12 mouse cellular contexts compared by ENCODE assay signal in genomic region chr1:170609872-170610271, GRCm38 (mm10). TPM values are rescaled to one million over a fixed set of nuclear protein-coding genes. Genes with fewer than 3 reads are reported as not detected.
DNase-seq lines count a peak whose midpoint lies in the region; ATAC-seq and TF ChIP-seq lines count a peak whose summit lies in the region.
"Had no signal": no experiment of that assay in that cellular context is flagged by ENCODE, and none has a peak within 500 bp of the region (broad histone marks: within the 10 kb centered on the region; RNA-seq: fewer than 3 reads in every experiment).

No protein-coding gene starts in this region.

- no peaks in the 10 kb centered on the region for H3K9me3 ChIP-seq in hindbrain, embryonic 10.5 days
- no peaks in the 10 kb centered on the region for H3K9me3 ChIP-seq in hindbrain, embryonic 13.5 days
- H3K9me3 ChIP-seq in G1E (replicated peaks): no peaks in the 10 kb centered on the region
- H3K9me3 ChIP-seq in liver, embryonic 15.5 days (replicated peaks): no peaks in the 10 kb centered on the region
- H3K9me3 ChIP-seq in forebrain, embryonic 13.5 days (replicated peaks): no peaks in the 10 kb centered on the region

- WGBS in hindbrain, embryonic 10.5 days: 87% methylated on average over 7 of the region's 7 CpGs
- WGBS in hindbrain, embryonic 13.5 days: 91% methylated on average over 7 of the region's 7 CpGs
- WGBS in liver, embryonic 15.5 days (ENCODE audit: insufficient replicate concordance): 26% methylated on average over 7 of the region's 7 CpGs
- 91% methylated on average over 7 of the region's 7 CpGs for WGBS in forebrain, embryonic 13.5 days

- DNase-seq in hindbrain, embryonic 10.5 days (ENCODE audit: low spot score): no peak
- no peak for DNase-seq in G1E (ENCODE audit: low spot score)
- DNase-seq in urinary bladder, adult 2 months (ENCODE audit: low spot score): no peak
- DNase-seq: adrenal gland, postnatal 10 days; gastrocnemius, postnatal 36 days; thymus, postnatal 14 days had no signal

- H3K27me3 ChIP-seq in hindbrain, embryonic 10.5 days (ENCODE audit: insufficient read depth, poor library complexity, severe bottlenecking): no peaks in the 10 kb centered on the region
- no peaks in the 10 kb centered on the region for H3K27me3 ChIP-seq in hindbrain, embryonic 13.5 days
- no peaks in the 10 kb centered on the region for H3K27me3 ChIP-seq in G1E (ENCODE audit: insufficient read depth, low read length)
- no peaks in the 10 kb centered on the region for H3K27me3 ChIP-seq in liver, embryonic 15.5 days
- H3K27me3 ChIP-seq in forebrain, embryonic 13.5 days: no peaks in the 10 kb centered on the region

- no peak for ATAC-seq in hindbrain, embryonic 13.5 days (ENCODE audit: low FRiP score)
- ATAC-seq in G1E (ENCODE audit: extremely low read depth, insufficient number of reproducible peaks, low FRiP score, poor library complexity, severe bottlenecking): no peak
- ATAC-seq in erythroid progenitor cell, adult 5-6 weeks (replicated peaks; ENCODE audit: low FRiP score, poor library complexity, severe bottlenecking): peak; percentile 76
- peak; percentile 65 for ATAC-seq in liver, embryonic 15.5 days (ENCODE audit: insufficient read depth)
- no peak for ATAC-seq in forebrain, embryonic 13.5 days
- ATAC-seq: CD4-positive, CD25-positive, alpha-beta regulatory T cell, adult 4 months; forebrain, embryonic 14.5 days had no signal

- H3K4me3 ChIP-seq in hindbrain, embryonic 10.5 days: no peak overlapping the region
- H3K4me3 ChIP-seq in hindbrain, embryonic 13.5 days: no peak overlapping the region
- peak overlapping the region; percentile 17; the same call in 1 of the 2 replicates for H3K4me3 ChIP-seq in G1E (ENCODE audit: low read depth, low read length)
- H3K4me3 ChIP-seq in liver, embryonic 15.5 days (replicated peaks): no peak overlapping the region
- no peak overlapping the region for H3K4me3 ChIP-seq in forebrain, embryonic 13.5 days

- no peak for TF ChIP-seq CTCF in G1E (IDR thresholded peaks at IDR 0.05; ENCODE audit: low read depth, low read length)

- no peak overlapping the region for H3K4me2 ChIP-seq in hindbrain, embryonic 13.5 days
- H3K4me2 ChIP-seq in liver, embryonic 15.5 days: peak overlapping the region; percentile 57
- H3K4me2 ChIP-seq in forebrain, embryonic 13.5 days: no peak overlapping the region

- no peaks in the 10 kb centered on the region for H3K4me1 ChIP-seq in hindbrain, embryonic 10.5 days (replicated peaks)
- 0 out of 2 replicates have a peak, but pooled peaks cover 2% of the 10 kb centered on the region for H3K4me1 ChIP-seq in hindbrain, embryonic 13.5 days (replicated peaks)
- peaks cover 40% of the 10 kb centered on the region for H3K4me1 ChIP-seq in G1E (ENCODE audit: insufficient read depth, low read depth, low read length)
- H3K4me1 ChIP-seq in liver, embryonic 15.5 days (replicated peaks): peaks cover 37% of the 10 kb centered on the region
- H3K4me1 ChIP-seq in forebrain, embryonic 13.5 days: peaks cover 8% of the 10 kb centered on the region; the same call in 1 of the 2 replicates

- no peak overlapping the region for H3K9ac ChIP-seq in hindbrain, embryonic 13.5 days
- H3K9ac ChIP-seq in liver, embryonic 15.5 days: peak overlapping the region; percentile 19
- no peak overlapping the region for H3K9ac ChIP-seq in forebrain, embryonic 13.5 days

- no peaks in the 10 kb centered on the region for H3K36me3 ChIP-seq in hindbrain, embryonic 10.5 days
- H3K36me3 ChIP-seq in hindbrain, embryonic 13.5 days: no peaks in the 10 kb centered on the region
- H3K36me3 ChIP-seq in G1E (replicated peaks): no peaks in the 10 kb centered on the region
- H3K36me3 ChIP-seq in liver, embryonic 15.5 days (replicated peaks): no peaks in the 10 kb centered on the region
- H3K36me3 ChIP-seq in forebrain, embryonic 13.5 days (ENCODE audit: poor library complexity, severe bottlenecking): no peaks in the 10 kb centered on the region

- 0 out of 2 replicates have a peak overlapping the region, but pooled peaks have one; percentile 2 for H3K27ac ChIP-seq in hindbrain, embryonic 10.5 days
- no peak overlapping the region for H3K27ac ChIP-seq in hindbrain, embryonic 13.5 days
- H3K27ac ChIP-seq in liver, embryonic 15.5 days (replicated peaks): peak overlapping the region; percentile 91
- H3K27ac ChIP-seq in forebrain, embryonic 13.5 days: no peak overlapping the region

RNA-seq across cellular contexts. Expression of gene Nos1ap, which starts 20.2 kb away (rescaled TPM):
- polyA plus RNA-seq in hindbrain, embryonic 10.5 days (2016; fragmentation: Nextera tagmentation; extraction: Ambion mirVana): 12.0 and 14.2 TPM in 2 replicates
- polyA plus RNA-seq in hindbrain, embryonic 13.5 days (2015; fragmentation: Nextera tagmentation; extraction: Ambion mirVana): 17.8 and 17.9 TPM in 2 replicates
- total RNA-seq in G1E (2014; fragmentation: Nextera tagmentation): 11.7 and 18.2 TPM in 2 replicates
- total RNA-seq in G1E (2017): 1.6 and 2.1 TPM in 2 replicates
- polyA plus RNA-seq in G1E (2012): 5.4 and 6.1 TPM in 2 replicates
- 38.1 and 70.6 TPM in 2 replicates for total RNA-seq in erythroid progenitor cell, adult 5-6 weeks (2015; ENCODE audit: low replicate concordance)
- 58.3 and 76.5 TPM in 2 replicates for total RNA-seq in erythroid progenitor cell, adult 5-6 weeks (2017; ENCODE audit: low replicate concordance)
- polyA plus RNA-seq in liver, embryonic 15.5 days (2015; fragmentation: Nextera tagmentation; extraction: Ambion mirVana): 5.2 and 6.4 TPM in 2 replicates
- polyA plus RNA-seq in urinary bladder, adult 2 months (2012; rRNA removed): 7.8 and 10.8 TPM in 2 replicates
- 21.0 and 22.3 TPM in 2 replicates for polyA plus RNA-seq in forebrain, embryonic 13.5 days (2015; fragmentation: Nextera tagmentation; extraction: Ambion mirVana)

RNA-seq across cellular contexts. Expression of gene Olfml2b, which starts 34.5 kb away (rescaled TPM):
- polyA plus RNA-seq in hindbrain, embryonic 10.5 days (2016; fragmentation: Nextera tagmentation; extraction: Ambion mirVana): 5.7 and 5.9 TPM in 2 replicates
- polyA plus RNA-seq in hindbrain, embryonic 13.5 days (2015; fragmentation: Nextera tagmentation; extraction: Ambion mirVana): 5.2 and 6.1 TPM in 2 replicates
- total RNA-seq in G1E (2014; fragmentation: Nextera tagmentation): not detected in 2 replicates
- 0.05 TPM in 1 of 2 replicates, not detected in the other for total RNA-seq in G1E (2017)
- polyA plus RNA-seq in G1E (2012): not detected in 2 replicates
- total RNA-seq in erythroid progenitor cell, adult 5-6 weeks (2015; ENCODE audit: low replicate concordance): 0.42 and 4.0 TPM in 2 replicates
- total RNA-seq in erythroid progenitor cell, adult 5-6 weeks (2017; ENCODE audit: low replicate concordance): 0.83 and 3.0 TPM in 2 replicates
- polyA plus RNA-seq in liver, embryonic 15.5 days (2015; fragmentation: Nextera tagmentation; extraction: Ambion mirVana): 3.1 and 3.5 TPM in 2 replicates
- 37.8 and 39.7 TPM in 2 replicates for polyA plus RNA-seq in urinary bladder, adult 2 months (2012; rRNA removed)
- polyA plus RNA-seq in forebrain, embryonic 13.5 days (2015; fragmentation: Nextera tagmentation; extraction: Ambion mirVana): 6.7 and 7.3 TPM in 2 replicates
- polyA plus RNA-seq: CD4-positive, CD25-positive, alpha-beta regulatory T cell, adult 4 months had no signal

Comparison
In these comparisons a context has a peak if more than half of its experiments do, and no peak if none do; other contexts are left out.
1. H3K27ac ChIP-seq: peak in hindbrain, embryonic 10.5 days (single experiment) and liver, embryonic 15.5 days (single experiment); none in hindbrain, embryonic 13.5 days (single experiment) and forebrain, embryonic 13.5 days (single experiment).
2. ATAC-seq: peak in erythroid progenitor cell, adult 5-6 weeks (single experiment) and liver, embryonic 15.5 days (single experiment); none in hindbrain, embryonic 13.5 days (single experiment), G1E (single experiment) and forebrain, embryonic 13.5 days (single experiment).